Mouse (Mus musculus): ENCODE measurements around the gene Telo2. TPM values are rescaled to one million over a fixed set of nuclear protein-coding genes. Genes with fewer than 3 reads are reported as not detected.
A peak's percentile ranks its signal among the peaks of the same experiment; 100 is the strongest.
"Not testable (repeated sequence)": the region's sequence is repeated elsewhere in the genome, so short reads cannot be mapped to it uniquely, and the experiment has no call there.

Gene Telo2
- polyA plus RNA-seq, 1 experiment from 2014 or later = 29.9 TPM

GRCm38 (mm10) chr17:25127681-25128080 lies 11.9 kb upstream of the Telo2 start:
- DNase-seq (ENCODE audit: low spot score) (no peak), ATAC-seq (ENCODE audit: insufficient read depth, low FRiP score, low TSS enrichment) (no peak)
- no peaks in the 10 kb centered on the region for H3K36me3 ChIP-seq (ENCODE audit: control insufficient read depth, insufficient read depth, low read length)
- H3K27me3 ChIP-seq (ENCODE audit: control insufficient read depth, insufficient read depth, low read length) = 0 out of 2 replicates have a peak, but pooled peaks cover 2% of the 10 kb centered on the region
- no peaks in the 10 kb centered on the region for H3K9me3 ChIP-seq (ENCODE audit: control insufficient read depth, low read length)
- no peaks in the 10 kb centered on the region for H3K4me1 ChIP-seq (ENCODE audit: control insufficient read depth, insufficient read depth, low read length)
- no peak overlapping the region for H3K4me2 ChIP-seq (ENCODE audit: low read depth)
- no peak overlapping the region for H3K4me3 ChIP-seq (ENCODE audit: low read depth, low read length)
- H3K27ac ChIP-seq (ENCODE audit: low read depth, low read length) = no peak overlapping the region
- no peak overlapping the region for H3K9ac ChIP-seq (ENCODE audit: low read length)
- WGBS = 78% methylated on average over 9 of the region's 9 CpGs

GRCm38 (mm10) chr17:25127079-25127478 lies 11.3 kb upstream of the Telo2 start:
- Histone ChIP-seq H3K9me3 (ENCODE audit: control insufficient read depth, low read length) (no peaks in the 10 kb centered on the region), H3K9ac (ENCODE audit: low read length) (no peak overlapping the region), H3K4me2 (ENCODE audit: low read depth) (no peak overlapping the region), H3K4me3 (ENCODE audit: low read depth, low read length) (no peak overlapping the region), H3K4me1 (ENCODE audit: control insufficient read depth, insufficient read depth, low read length) (no peaks in the 10 kb centered on the region), H3K27me3 (ENCODE audit: control insufficient read depth, insufficient read depth, low read length) (0 out of 2 replicates have a peak, but pooled peaks cover 2% of the 10 kb centered on the region), H3K27ac (ENCODE audit: low read depth, low read length) (no peak overlapping the region), H3K36me3 (ENCODE audit: control insufficient read depth, insufficient read depth, low read length) (no peaks in the 10 kb centered on the region)
- DNase-seq (ENCODE audit: low spot score) (no peak), ATAC-seq (ENCODE audit: insufficient read depth, low FRiP score, low TSS enrichment) (no peak)
- 65% methylated on average over 8 of the region's 8 CpGs for WGBS

GRCm38 (mm10) chr17:25125442-25126060 lies 9.8 kb upstream of the Telo2 start:
- not testable (repeated sequence) for H3K36me3 ChIP-seq (ENCODE audit: control insufficient read depth, insufficient read depth, low read length); H3K4me2 ChIP-seq (ENCODE audit: low read depth); H3K9ac ChIP-seq (ENCODE audit: low read length); H3K4me1 ChIP-seq (ENCODE audit: control insufficient read depth, insufficient read depth, low read length); H3K27ac ChIP-seq (ENCODE audit: low read depth, low read length); H3K27me3 ChIP-seq (ENCODE audit: control insufficient read depth, insufficient read depth, low read length); ATAC-seq (ENCODE audit: insufficient read depth, low FRiP score, low TSS enrichment); H3K4me3 ChIP-seq (ENCODE audit: low read depth, low read length); DNase-seq (ENCODE audit: low spot score); H3K9me3 ChIP-seq (ENCODE audit: control insufficient read depth, low read length)
- 71% methylated on average over 3 of the region's 3 CpGs for WGBS

GRCm38 (mm10) chr17:25123979-25124378 lies 8.2 kb upstream of the Telo2 start:
- H3K9ac ChIP-seq (ENCODE audit: low read length) = no peak overlapping the region

GRCm38 (mm10) chr17:25120406-25120805 lies 4.6 kb upstream of the Telo2 start, which contains the start of gene Ptx4:
Gene Ptx4, plus strand, starts transcription at chr17:25120760.
- H3K9ac ChIP-seq (ENCODE audit: low read length) = no peak within 1 kb of the TSS
- DNase-seq (ENCODE audit: low spot score) (no peak), ATAC-seq (ENCODE audit: insufficient read depth, low FRiP score, low TSS enrichment) (no peak)
- no peak within 1 kb of the TSS for H3K27ac ChIP-seq (ENCODE audit: low read depth, low read length)
- H3K27me3 ChIP-seq (ENCODE audit: control insufficient read depth, insufficient read depth, low read length) = 0 out of 2 replicates have a peak, but pooled peaks cover 4% of the 10 kb centered on the region
- H3K36me3 ChIP-seq (ENCODE audit: control insufficient read depth, insufficient read depth, low read length) = no peaks in the 10 kb centered on the region
- H3K4me2 ChIP-seq (ENCODE audit: low read depth) = no peak within 1 kb of the TSS
- no peaks in the 10 kb centered on the region for H3K9me3 ChIP-seq (ENCODE audit: control insufficient read depth, low read length)
- no peak within 1 kb of the TSS for H3K4me3 ChIP-seq (ENCODE audit: low read depth, low read length)
- no peaks in the 10 kb centered on the region for H3K4me1 ChIP-seq (ENCODE audit: control insufficient read depth, insufficient read depth, low read length)
- 53% methylated on average over 3 of the region's 3 CpGs for WGBS

More at GRCm38 (mm10) chr17:25123979-25124378, 8.2 kb upstream of the Telo2 start:
- no peaks in the 10 kb centered on the region for H3K9me3 ChIP-seq (ENCODE audit: control insufficient read depth, low read length)
- no peak overlapping the region for H3K27ac ChIP-seq (ENCODE audit: low read depth, low read length)
- 29% methylated on average over 7 of the region's 7 CpGs for WGBS
- no peak overlapping the region for H3K4me3 ChIP-seq (ENCODE audit: low read depth, low read length)
- no peak for ATAC-seq (ENCODE audit: insufficient read depth, low FRiP score, low TSS enrichment)
- DNase-seq (ENCODE audit: low spot score) = no peak
- no peak overlapping the region for H3K4me2 ChIP-seq (ENCODE audit: low read depth)
- 0 out of 2 replicates have a peak, but pooled peaks cover 2% of the 10 kb centered on the region for H3K27me3 ChIP-seq (ENCODE audit: control insufficient read depth, insufficient read depth, low read length)
- no peaks in the 10 kb centered on the region for H3K4me1 ChIP-seq (ENCODE audit: control insufficient read depth, insufficient read depth, low read length)
- H3K36me3 ChIP-seq (ENCODE audit: control insufficient read depth, insufficient read depth, low read length) = no peaks in the 10 kb centered on the region

GRCm38 (mm10) chr17:25117263-25117662 lies 1.5 kb upstream of the Telo2 start:
- no peak for DNase-seq (ENCODE audit: low spot score)
- Histone ChIP-seq H3K27me3 (ENCODE audit: control insufficient read depth, insufficient read depth, low read length) (0 out of 2 replicates have a peak, but pooled peaks cover 3% of the 10 kb centered on the region), H3K36me3 (ENCODE audit: control insufficient read depth, insufficient read depth, low read length) (no peaks in the 10 kb centered on the region), H3K4me2 (ENCODE audit: low read depth) (no peak overlapping the region), H3K4me3 (ENCODE audit: low read depth, low read length) (no peak overlapping the region), H3K9me3 (ENCODE audit: control insufficient read depth, low read length) (no peaks in the 10 kb centered on the region), H3K4me1 (ENCODE audit: control insufficient read depth, insufficient read depth, low read length) (peaks cover 6% of the 10 kb centered on the region; the same call in 1 of the 2 replicates), H3K27ac (ENCODE audit: low read depth, low read length) (no peak overlapping the region), H3K9ac (ENCODE audit: low read length) (no peak overlapping the region)
- ATAC-seq (ENCODE audit: insufficient read depth, low FRiP score, low TSS enrichment) = no peak
- WGBS = 36% methylated on average over 4 of the region's 4 CpGs

- no peaks in the 10 kb centered on the region for H3K9me3 ChIP-seq (ENCODE audit: control insufficient read depth, low read length)
- peak overlapping the region; percentile 98 for H3K4me2 ChIP-seq (ENCODE audit: low read depth)
- WGBS = 14% methylated on average over 23 of the region's 23 CpGs
- no peak for DNase-seq (ENCODE audit: low spot score)
- no peaks in the 10 kb centered on the region; the same call in 1 of the 2 replicates for H3K36me3 ChIP-seq (ENCODE audit: control insufficient read depth, insufficient read depth, low read length)
- ATAC-seq (ENCODE audit: insufficient read depth, low FRiP score, low TSS enrichment) = no peak; the same call in 1 of the 2 replicates
- H3K4me1 ChIP-seq (ENCODE audit: control insufficient read depth, insufficient read depth, low read length) = peaks cover 6% of the 10 kb centered on the region; the same call in 1 of the 2 replicates
- 0 out of 2 replicates have a peak, but pooled peaks cover 3% of the 10 kb centered on the region for H3K27me3 ChIP-seq (ENCODE audit: control insufficient read depth, insufficient read depth, low read length)
- H3K27ac ChIP-seq (ENCODE audit: low read depth, low read length) = peak overlapping the region; percentile 86
- H3K4me3 ChIP-seq (ENCODE audit: low read depth, low read length) = peak overlapping the region; percentile 59
- peak overlapping the region; percentile 82 for H3K9ac ChIP-seq (ENCODE audit: low read length)
Measured at GRCm38 (mm10) chr17:25114908-25115645, 690 bp downstream of the Telo2 start.

- Histone ChIP-seq H3K4me1 (ENCODE audit: control insufficient read depth, insufficient read depth, low read length) (peaks cover 6% of the 10 kb centered on the region; the same call in 1 of the 2 replicates), H3K27me3 (ENCODE audit: control insufficient read depth, insufficient read depth, low read length) (0 out of 2 replicates have a peak, but pooled peaks cover 3% of the 10 kb centered on the region), H3K9ac (ENCODE audit: low read length) (no peak overlapping the region), H3K4me2 (ENCODE audit: low read depth) (no peak overlapping the region), H3K27ac (ENCODE audit: low read depth, low read length) (no peak overlapping the region), H3K9me3 (ENCODE audit: control insufficient read depth, low read length) (no peaks in the 10 kb centered on the region), H3K36me3 (ENCODE audit: control insufficient read depth, insufficient read depth, low read length) (peaks cover 2% of the 10 kb centered on the region), H3K4me3 (ENCODE audit: low read depth, low read length) (no peak overlapping the region)
- no peak for ATAC-seq (ENCODE audit: insufficient read depth, low FRiP score, low TSS enrichment)
- no peak for DNase-seq (ENCODE audit: low spot score)
- WGBS = 90% methylated on average over 3 of the region's 3 CpGs
Measured at GRCm38 (mm10) chr17:25112423-25112810, 3.4 kb downstream of the Telo2 start.

Data from neural tube, embryonic 11.5 days (tissue).